Mouse (Mus musculus) kidney, adult 2 months (tissue): Measurements from ENCODE around the gene Syne2. TPM values are rescaled to one million over a fixed set of nuclear protein-coding genes. Genes with fewer than 3 reads are reported as not detected.

Experiments used
- DNase-seq: peaks from one replicate; pipeline ENCODE4 v3.0.0; 2021
- H3K27ac ChIP-seq: fragments of 200-500 bp; 2 replicates; pipeline ENCODE4 v1.5.1; 2012; ENCODE audit warnings: low read depth, low read length, control low read depth, inconsistent platforms; ENCODE audit not compliant: insufficient read depth
- H3K27me3 ChIP-seq: fragments of 200-500 bp; replicated peaks from 2 replicates; pipeline ENCODE4 v1.6.1; 2012; ENCODE audit warnings: mild to moderate bottlenecking, moderate library complexity, low read length, inconsistent platforms; ENCODE audit not compliant: control insufficient read depth, insufficient read depth
- H3K36me3 ChIP-seq: fragments of 200-500 bp; 2 replicates; pipeline ENCODE4 v1.6.1; 2012; ENCODE audit warnings: mild to moderate bottlenecking, moderate library complexity, low read length, inconsistent platforms; ENCODE audit not compliant: control insufficient read depth, insufficient read depth
- H3K4me1 ChIP-seq: fragments of 200-500 bp; 2 replicates; pipeline ENCODE4 v1.6.1; 2011; ENCODE audit warnings: low read length; ENCODE audit not compliant: control insufficient read depth, insufficient read depth
- H3K4me3 ChIP-seq: fragments of 200-500 bp; 2 replicates; pipeline ENCODE4 v1.5.1; 2011; ENCODE audit warnings: mild to moderate bottlenecking, low read depth, low read length, control low read depth; ENCODE audit not compliant: insufficient read depth
- CTCF ChIP-seq: fragments of 200-500 bp; conservative IDR thresholded peaks from 2 replicates; pipeline ENCODE4 v1.5.1; 2011; ENCODE audit warnings: low read depth, mild to moderate bottlenecking, control low read depth, low read length, moderate library complexity, mixed read lengths; ENCODE audit not compliant: insufficient read depth, insufficient read length
- POLR2A ChIP-seq: fragments of 200-500 bp; IDR thresholded peaks from one replicate; pipeline ENCODE4 v1.6.1; 2011; ENCODE audit warnings: low read depth, low read length, control low read depth
- WGBS: fragments of 180-500 bp; shearing (Covaris S2); methylation state at CpG from one replicate; pipeline ENCODE4 v1.1.7; 2018; 5-methylcytosine and 5-hydroxymethylcytosine counted together
- polyA plus RNA-seq: library from polyadenylated mRNA; depleted of rRNA; stranded (reverse); fragments of >200 nt; gene quantifications from 2 replicates; pipeline ENCODE4 v1.2.3, GENCODE M21; 2012

Syne2 gene
- polyA plus RNA-seq, 1 experiment, result 54.5 TPM

DNA sequence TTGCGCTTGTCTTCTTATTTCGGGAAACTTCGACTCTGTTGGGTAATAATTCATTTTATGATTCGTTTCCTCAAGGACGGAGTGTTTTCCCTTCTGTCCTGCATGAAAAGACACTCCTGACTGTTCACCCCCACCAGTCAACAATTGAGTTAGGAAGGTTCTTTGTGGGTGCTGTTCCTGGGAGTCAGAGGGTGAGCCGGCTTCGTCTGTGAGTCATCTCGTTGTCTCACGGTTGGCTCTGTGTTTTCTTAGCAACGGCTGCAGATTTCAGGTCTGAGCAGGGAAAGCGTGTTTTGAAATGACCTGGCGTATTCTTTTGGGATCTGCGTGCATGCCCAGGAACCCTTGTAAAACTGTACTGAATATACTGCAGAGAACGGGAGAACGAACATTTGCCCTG is 9.8 kb downstream of the Syne2 start:
- TF ChIP-seq POLR2A (no peak), CTCF (no peak)
- Histone ChIP-seq H3K36me3 (no peaks in the 10 kb centered on the region), H3K4me1 (peaks cover 57% of the 10 kb centered on the region), H3K4me3 (no peak overlapping the region), H3K27ac (peak overlapping the region; percentile 81), H3K27me3 (no peaks in the 10 kb centered on the region)
- 47% methylated on average over 15 of the region's 15 CpGs for WGBS
- peak; percentile 20 for DNase-seq

DNA sequence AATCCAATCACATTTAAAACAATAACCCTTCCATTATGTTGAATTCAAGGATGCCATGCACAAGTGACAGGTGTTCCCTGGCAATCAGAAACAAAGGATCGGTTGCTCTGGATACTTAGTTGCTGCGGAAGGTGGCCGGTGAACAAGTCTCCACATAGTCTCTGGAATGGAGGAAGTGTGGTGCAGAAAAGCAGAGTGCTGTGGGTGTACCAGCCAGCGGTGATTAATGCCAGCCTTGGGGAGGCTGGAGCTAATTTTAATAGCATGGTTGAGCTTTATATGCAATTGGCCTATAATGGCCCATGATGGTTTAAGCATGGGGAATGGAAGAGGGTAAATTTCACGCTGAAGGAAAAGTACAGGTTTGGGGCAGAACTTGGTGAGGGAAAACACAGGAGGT is 11.7 kb downstream of the Syne2 start:
- Histone ChIP-seq H3K4me3 (no peak overlapping the region), H3K27ac (peak overlapping the region; percentile 79), H3K4me1 (peaks cover 70% of the 10 kb centered on the region), H3K36me3 (no peaks in the 10 kb centered on the region), H3K27me3 (no peaks in the 10 kb centered on the region)
- TF ChIP-seq POLR2A, result no peak
- TF ChIP-seq CTCF, result no peak
- DNase-seq, result peak; percentile 57
- WGBS, result 63% methylated on average over 5 of the region's 5 CpGs

DNA sequence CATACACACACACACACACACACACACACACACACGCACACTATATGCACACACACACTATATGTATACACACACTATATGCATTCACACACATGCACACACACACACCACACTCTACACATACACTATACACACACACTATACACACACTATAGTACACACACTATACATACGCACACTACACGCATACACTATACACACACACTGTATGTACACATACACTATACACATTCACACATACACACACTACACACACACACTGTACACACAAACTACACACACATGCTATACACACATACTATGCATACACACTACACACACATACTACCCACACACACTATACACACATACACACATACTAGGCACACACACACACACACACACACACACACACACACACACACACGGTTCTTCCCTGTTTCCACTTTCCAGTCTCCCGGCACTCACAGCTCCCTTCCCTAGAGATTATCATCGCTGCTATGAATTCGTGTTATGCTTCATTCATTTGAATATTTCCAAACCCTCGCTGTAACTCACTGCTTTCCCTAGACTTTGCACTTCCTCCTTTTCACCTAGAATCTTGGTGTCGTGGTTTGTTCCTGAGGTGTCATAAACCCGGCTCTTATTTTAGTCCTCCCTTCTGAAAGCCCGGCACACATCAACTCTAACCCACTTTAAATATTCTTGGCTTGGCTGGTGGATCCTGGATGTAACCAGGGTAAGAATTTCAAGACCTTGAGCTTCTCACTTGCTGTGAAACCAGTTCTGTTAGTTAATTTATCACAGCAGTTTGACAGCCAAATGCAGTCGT is 15.4 kb downstream of the Syne2 start:
- TF ChIP-seq POLR2A (no peak), CTCF (no peak)
- H3K36me3 ChIP-seq, result no peaks in the 10 kb centered on the region
- peak; percentile 80 for DNase-seq
- peaks cover 67% of the 10 kb centered on the region for H3K4me1 ChIP-seq
- H3K4me3 ChIP-seq, result no peak overlapping the region; the same call in 1 of the 2 replicates
- peak overlapping the region; percentile 96 for H3K27ac ChIP-seq
- 26% methylated on average over 12 of the region's 12 CpGs for WGBS
- H3K27me3 ChIP-seq, result no peaks in the 10 kb centered on the region

DNA sequence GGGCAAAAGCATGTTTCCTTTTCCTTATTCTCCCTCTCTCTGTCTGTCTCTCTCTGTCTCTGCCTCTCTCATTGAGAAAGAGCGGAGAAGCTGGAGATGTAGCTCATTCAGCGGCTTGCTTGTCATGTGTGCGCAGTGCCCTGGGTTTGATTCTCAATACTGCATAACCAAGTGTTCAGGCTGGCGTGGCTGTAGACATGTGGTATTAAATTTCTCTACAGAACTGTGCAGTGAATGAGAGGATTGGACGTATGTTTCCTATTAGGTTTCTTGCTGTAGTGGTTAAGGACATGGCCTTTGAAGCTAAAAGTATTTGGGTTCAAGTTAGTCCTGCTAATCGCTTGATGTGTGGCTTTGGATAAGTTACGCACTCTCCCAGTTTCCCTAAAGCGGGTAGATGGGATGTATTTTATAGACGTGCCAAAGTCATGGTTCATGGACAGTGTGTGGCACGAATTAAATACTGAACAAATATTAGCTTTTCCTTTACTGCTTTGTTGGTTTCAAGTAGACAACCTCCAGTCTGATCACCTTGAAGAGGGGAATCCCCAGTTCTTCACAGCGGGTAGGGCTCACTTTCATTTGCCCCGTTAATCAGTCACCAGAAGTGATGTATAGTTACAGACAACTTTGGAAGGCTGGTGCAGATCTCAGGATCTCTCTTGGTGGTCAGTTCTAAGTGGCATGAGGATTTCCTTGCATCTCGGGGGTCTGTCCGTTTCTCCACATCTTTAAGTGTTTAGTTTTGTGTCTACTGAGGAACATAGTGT is 16.2 kb downstream of the Syne2 start:
- DNase-seq, result peak; percentile 16
- 43% methylated on average over 14 of the region's 14 CpGs for WGBS
- Histone ChIP-seq H3K4me1 (peaks cover 70% of the 10 kb centered on the region), H3K27me3 (no peaks in the 10 kb centered on the region), H3K36me3 (no peaks in the 10 kb centered on the region), H3K4me3 (no peak overlapping the region; the same call in 1 of the 2 replicates), H3K27ac (peak overlapping the region; percentile 96)
- TF ChIP-seq CTCF, result no peak
- TF ChIP-seq POLR2A, result no peak

DNA sequence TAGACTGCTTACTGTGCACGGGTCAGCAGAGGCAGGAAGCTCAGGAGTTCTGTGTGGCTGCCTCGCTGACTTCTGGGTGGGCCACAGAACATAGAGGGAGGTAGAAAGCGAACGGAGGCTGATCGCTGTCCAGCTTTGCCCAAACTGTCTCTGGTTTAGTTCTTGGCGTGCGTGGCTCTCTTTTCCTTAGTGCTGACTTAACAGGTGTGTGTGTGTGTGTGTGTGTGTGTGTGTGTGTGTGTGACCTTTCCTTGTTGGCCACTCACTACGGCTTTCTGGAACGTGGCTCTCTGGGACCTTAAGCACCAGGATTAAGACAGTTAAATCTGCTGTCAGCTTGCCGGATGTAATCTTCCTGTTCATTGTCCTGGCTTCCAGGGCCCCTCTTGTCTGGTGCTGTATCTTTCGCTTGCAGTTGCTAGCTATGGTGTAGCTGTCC is 18.6 kb downstream of the Syne2 start:
- Histone ChIP-seq H3K4me1 (peaks cover 74% of the 10 kb centered on the region), H3K4me3 (no peak overlapping the region)
- DNase-seq, result peak; percentile 82

DNA sequence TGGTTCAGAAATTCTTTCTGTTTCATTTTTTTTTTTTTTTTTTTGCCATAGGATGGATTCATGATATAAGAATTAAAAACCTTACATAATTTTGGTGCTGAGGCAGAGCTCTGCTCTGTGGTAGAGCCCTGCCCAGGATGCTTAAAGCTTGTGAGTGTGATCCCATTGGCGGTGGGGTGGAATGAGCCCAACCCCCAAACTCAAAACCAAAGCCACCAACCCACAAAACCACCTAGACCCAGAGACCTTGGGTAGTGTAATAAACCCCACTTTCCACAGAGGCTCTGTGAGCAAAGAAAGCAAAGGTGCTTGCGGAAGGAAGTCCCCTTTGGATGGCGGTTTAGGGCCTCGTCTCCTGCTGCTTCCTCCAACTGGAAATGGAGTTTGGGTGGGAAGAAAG is 19.5 kb downstream of the Syne2 start:
- H3K36me3 ChIP-seq, result no peaks in the 10 kb centered on the region
- WGBS, result 80% methylated on average over 4 of the region's 4 CpGs
- TF ChIP-seq CTCF (no peak), POLR2A (no peak)
- peak overlapping the region; percentile 8; the same call in 1 of the 2 replicates for H3K27ac ChIP-seq
- peaks cover 70% of the 10 kb centered on the region for H3K4me1 ChIP-seq
- no peaks in the 10 kb centered on the region for H3K27me3 ChIP-seq
- no peak overlapping the region for H3K4me3 ChIP-seq
- peak; percentile 9 for DNase-seq

More for the DNA sequence above, 18.6 kb downstream of the Syne2 start:
- no peaks in the 10 kb centered on the region for H3K27me3 ChIP-seq
- TF ChIP-seq POLR2A (no peak), CTCF (no peak)
- H3K36me3 ChIP-seq, result no peaks in the 10 kb centered on the region
- H3K27ac ChIP-seq, result peak overlapping the region; percentile 48
- WGBS, result 21% methylated on average over 11 of the region's 11 CpGs
